Mouse (Mus musculus) intestine, postnatal 0 days (tissue): ENCODE results near the gene Rplp1. TPM values are rescaled to one million over a fixed set of nuclear protein-coding genes. Genes with fewer than 3 reads are reported as not detected.

Experiments
- ATAC-seq: fragments of 200-750 bp; cut with Nextera tagmentation; 2 replicates; pipeline ENCODE4 v1.8.0; 2017; ENCODE audit warnings: mild to moderate bottlenecking, moderate TSS enrichment, moderate library complexity
- H3K27ac ChIP-seq: fragments of 300-500 bp; sonication (generic); 2 replicates; pipeline ENCODE4 v1.5.1; 2014; ENCODE audit warnings: mild to moderate bottlenecking, low read depth, low read length, moderate library complexity
- H3K27me3 ChIP-seq: fragments of 300-500 bp; sonication (generic); replicated peaks from 2 replicates; pipeline ENCODE4 v1.6.1; 2014; ENCODE audit warnings: low read length, mixed read lengths; ENCODE audit not compliant: control insufficient read depth, insufficient read depth
- H3K36me3 ChIP-seq: fragments of 300-500 bp; sonication (generic); 2 replicates; pipeline ENCODE4 v1.6.1; 2014; ENCODE audit warnings: mild to moderate bottlenecking, moderate library complexity; ENCODE audit not compliant: control insufficient read depth, insufficient read depth
- H3K4me1 ChIP-seq: fragments of 300-500 bp; sonication (generic); replicated peaks from 2 replicates; pipeline ENCODE4 v1.6.1; 2014; ENCODE audit warnings: antibody characterized with exemption, low read length, mixed read lengths; ENCODE audit not compliant: control insufficient read depth, insufficient read depth
- H3K4me2 ChIP-seq: fragments of 300-500 bp; sonication (generic); replicated peaks from 2 replicates; pipeline ENCODE4 v1.6.1; 2014; ENCODE audit warnings: low read depth, mild to moderate bottlenecking, moderate library complexity
- H3K4me3 ChIP-seq: fragments of 300-500 bp; sonication (generic); 2 replicates; pipeline ENCODE4 v1.5.1; 2014; ENCODE audit warnings: low read depth, low read length
- H3K9ac ChIP-seq: fragments of 300-500 bp; sonication (generic); 2 replicates; pipeline ENCODE4 v1.6.1; 2014; ENCODE audit warnings: mild to moderate bottlenecking, low read depth, low read length
- H3K9me3 ChIP-seq: fragments of 300-500 bp; sonication (generic); 2 replicates; pipeline ENCODE4 v1.6.1; 2016; ENCODE audit warnings: mixed run types; ENCODE audit not compliant: control insufficient read depth
- CTCF ChIP-seq: sonication (generic); IDR thresholded peaks from 2 replicates; pipeline ENCODE4 v1.5.1; 2016; ENCODE audit warnings: low read depth, mild to moderate bottlenecking, control low read depth, antibody characterized with exemption, moderate library complexity
- WGBS: fragments of 180-500 bp; shearing (Covaris S2); extraction: QIAGEN DNeasy Blood & Tissue Kit; methylation state at CpG from one replicate; pipeline ENCODE4 v1.1.7; 2014; 5-methylcytosine and 5-hydroxymethylcytosine counted together
- polyA plus RNA-seq: library from polyadenylated mRNA; unstranded; fragments of >200 nt; fragmentation: Nextera tagmentation; extraction: Ambion mirVana; gene quantifications from 2 replicates; pipeline ENCODE4 v1.2.1, GENCODE M21; 2015

Gene Rplp1
- polyA plus RNA-seq, 1 experiment from 2014 or later, result 1,118 TPM

DNA sequence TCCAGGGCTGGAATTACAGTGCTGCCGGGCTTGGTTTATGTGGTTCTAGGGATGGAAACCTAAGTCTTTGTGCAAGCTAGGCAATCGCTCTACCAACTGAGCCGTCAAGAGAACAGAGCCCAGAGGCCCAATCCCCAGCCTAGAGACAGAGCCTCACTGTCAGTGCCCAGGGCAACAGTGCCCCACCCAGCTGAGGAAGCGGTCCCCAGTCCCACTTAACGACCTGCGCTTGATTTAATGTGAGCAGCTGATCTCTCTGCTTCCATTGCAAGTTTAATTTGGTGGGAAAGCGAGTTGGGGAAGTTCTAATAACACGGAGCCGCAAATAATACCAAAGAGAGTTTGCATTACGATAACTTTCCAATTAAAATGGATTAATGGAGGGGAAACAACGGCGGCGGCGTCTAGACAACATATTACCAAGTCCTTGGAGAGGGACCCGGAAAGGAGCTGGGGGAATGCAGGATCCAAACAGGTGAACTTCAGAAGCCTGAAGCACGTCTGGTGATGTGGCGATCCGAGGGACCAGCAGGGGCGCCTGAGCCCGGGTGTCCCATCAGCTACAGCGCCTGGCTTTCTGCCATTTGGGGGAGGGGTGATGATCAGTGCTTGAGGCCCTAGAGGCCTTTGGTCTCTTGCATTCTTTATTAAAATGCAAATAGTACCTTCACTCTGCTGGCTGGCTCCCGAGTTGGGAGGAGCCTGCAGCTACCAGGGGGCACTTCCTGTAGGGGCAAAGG, 36.8 kb downstream of the Rplp1 start:
- no peak for ATAC-seq
- Histone ChIP-seq H3K9me3 (no peaks in the 10 kb centered on the region), H3K27me3 (no peaks in the 10 kb centered on the region; the same call in 1 of the 2 replicates), H3K27ac (no peak overlapping the region), H3K4me3 (no peak overlapping the region), H3K36me3 (no peaks in the 10 kb centered on the region), H3K4me2 (no peak overlapping the region), H3K4me1 (0 out of 2 replicates have a peak, but pooled peaks cover 3% of the 10 kb centered on the region), H3K9ac (no peak overlapping the region)
- 44% methylated on average over 22 of the region's 22 CpGs for WGBS
- TF ChIP-seq CTCF, result peak; percentile 24; the same call in 1 of the 2 replicates

DNA sequence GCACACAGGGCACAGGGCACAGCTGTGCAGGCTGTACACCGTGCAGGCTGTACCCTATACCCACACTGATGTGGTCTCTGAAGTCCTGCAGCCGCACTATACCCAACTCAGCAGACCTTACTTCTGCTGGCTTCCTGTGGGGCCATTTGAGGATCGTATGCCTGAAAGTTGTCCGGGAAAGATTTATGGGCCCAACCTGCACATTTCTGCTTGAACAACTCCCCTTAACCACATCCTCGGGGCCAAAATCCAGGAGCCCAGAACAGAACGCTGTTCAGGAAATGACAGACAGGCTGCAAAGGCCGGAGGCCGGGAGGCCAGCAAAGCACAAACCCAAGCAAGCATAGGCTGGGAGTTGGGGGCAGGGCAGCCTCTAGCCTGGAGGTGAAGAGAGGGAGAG, 41.0 kb downstream of the Rplp1 start:
- Histone ChIP-seq H3K36me3 (no peaks in the 10 kb centered on the region), H3K9ac (no peak overlapping the region), H3K27me3 (no peaks in the 10 kb centered on the region; the same call in 1 of the 2 replicates), H3K9me3 (no peaks in the 10 kb centered on the region), H3K27ac (no peak overlapping the region), H3K4me1 (0 out of 2 replicates have a peak, but pooled peaks cover 3% of the 10 kb centered on the region), H3K4me2 (no peak overlapping the region), H3K4me3 (no peak overlapping the region)
- TF ChIP-seq CTCF, result no peak
- 27% methylated on average over 8 of the region's 8 CpGs for WGBS
- ATAC-seq, result no peak

DNA sequence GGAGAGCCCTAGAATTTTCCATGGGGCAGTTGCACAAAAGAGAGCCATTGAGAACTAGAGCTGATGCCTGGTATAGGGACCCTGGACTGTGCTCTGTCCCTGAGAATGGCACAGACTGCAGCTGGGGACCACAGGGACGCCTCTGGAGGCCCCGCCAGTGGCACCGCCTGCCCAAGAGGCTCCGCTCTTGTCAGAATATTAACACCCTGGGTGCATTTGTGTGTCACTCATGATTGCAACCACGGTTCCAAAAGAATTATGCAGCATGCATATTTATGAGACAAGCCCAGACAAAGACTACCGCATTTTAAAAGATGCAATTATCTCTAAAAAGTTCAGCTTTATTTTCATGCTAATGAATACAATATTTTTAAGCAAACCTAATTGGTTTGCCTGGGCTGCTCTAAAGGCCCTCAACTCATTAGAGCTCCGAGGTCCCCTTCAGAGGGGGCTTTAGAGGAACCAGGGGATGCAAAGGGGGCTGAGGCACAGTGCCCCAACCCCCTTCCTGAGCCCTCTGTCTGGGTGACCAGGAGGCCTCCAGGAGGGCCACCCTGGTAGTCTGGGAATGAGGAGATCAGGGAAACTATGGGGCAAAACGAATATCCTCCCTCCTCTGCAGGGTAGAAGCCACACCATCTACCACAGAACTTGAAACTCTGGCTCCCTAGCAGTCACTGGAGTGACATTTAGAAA, 41.9 kb downstream of the Rplp1 start:
- H3K4me3 ChIP-seq, result no peak overlapping the region
- ATAC-seq, result no peak
- no peaks in the 10 kb centered on the region for H3K4me1 ChIP-seq
- H3K9ac ChIP-seq, result no peak overlapping the region
- WGBS, result 87% methylated on average over 8 of the region's 8 CpGs
- H3K27me3 ChIP-seq, result no peaks in the 10 kb centered on the region
- no peak overlapping the region for H3K4me2 ChIP-seq
- no peak for TF ChIP-seq CTCF
- H3K9me3 ChIP-seq, result no peaks in the 10 kb centered on the region
- no peak overlapping the region for H3K27ac ChIP-seq
- H3K36me3 ChIP-seq, result no peaks in the 10 kb centered on the region

DNA sequence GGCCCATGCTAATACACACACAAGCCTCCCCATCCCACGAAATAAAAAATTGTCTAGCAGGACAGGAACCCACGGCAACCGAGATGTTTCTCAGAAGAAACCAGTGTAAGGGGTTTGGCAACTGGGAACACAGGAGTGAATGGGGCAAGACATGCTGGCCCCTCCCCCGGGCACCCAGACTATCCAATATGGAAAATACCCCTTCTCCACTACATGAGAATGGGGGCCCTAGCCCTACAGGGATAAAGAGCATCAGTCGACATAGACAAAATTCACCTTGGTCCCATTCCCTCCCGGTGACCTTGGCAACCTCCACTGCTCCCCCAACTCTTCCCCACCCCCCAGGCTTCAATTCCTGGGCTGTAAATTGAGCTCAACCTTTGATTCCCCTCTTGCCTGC, 42.5 kb downstream of the Rplp1 start:
- no peak for TF ChIP-seq CTCF
- Histone ChIP-seq H3K4me1 (no peaks in the 10 kb centered on the region), H3K9ac (no peak overlapping the region), H3K9me3 (no peaks in the 10 kb centered on the region), H3K4me2 (no peak overlapping the region), H3K36me3 (no peaks in the 10 kb centered on the region), H3K27ac (no peak overlapping the region), H3K27me3 (no peaks in the 10 kb centered on the region), H3K4me3 (no peak overlapping the region)
- no peak for ATAC-seq
- WGBS, result 89% methylated on average over 6 of the region's 6 CpGs

DNA sequence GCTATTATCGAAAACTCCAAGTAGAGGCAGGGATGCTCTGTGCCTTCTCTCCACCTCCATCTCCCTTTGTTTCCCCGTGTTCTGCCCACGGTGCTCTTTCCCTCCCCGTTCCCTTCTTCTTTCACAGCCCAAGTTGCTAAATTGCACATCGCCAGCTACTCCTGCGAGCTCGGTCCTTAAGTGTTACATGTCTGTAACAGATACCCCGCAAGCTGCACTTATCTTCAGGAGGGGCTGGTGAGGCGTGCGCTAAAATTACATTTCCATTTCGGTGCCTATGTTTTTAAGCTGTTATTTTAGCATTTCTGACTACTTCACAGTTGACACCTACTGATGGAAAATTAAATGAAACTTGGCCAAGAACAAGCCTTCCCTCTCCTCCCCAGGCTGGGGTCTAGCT, 46.7 kb downstream of the Rplp1 start:
- WGBS, result 81% methylated on average over 11 of the region's 11 CpGs
- TF ChIP-seq CTCF, result no peak

More for the DNA sequence above, 46.7 kb downstream of the Rplp1 start:
- Histone ChIP-seq H3K9me3 (no peaks in the 10 kb centered on the region), H3K4me3 (no peak overlapping the region), H3K36me3 (no peaks in the 10 kb centered on the region), H3K27me3 (no peaks in the 10 kb centered on the region), H3K4me1 (no peaks in the 10 kb centered on the region), H3K4me2 (no peak overlapping the region), H3K9ac (no peak overlapping the region), H3K27ac (no peak overlapping the region)
- no peak for ATAC-seq

Other genes with a start within 250 kb of the Rplp1 start
- 14.8 and 16.2 TPM in 2 replicates for gene Kif23, start 32.2 kb upstream of the Rplp1 start, polyA plus RNA-seq
- 2.1 and 5.1 TPM in 2 replicates for gene Paqr5, start 112.3 kb upstream of the Rplp1 start, polyA plus RNA-seq
- gene Glce, start 208.1 kb upstream of the Rplp1 start, polyA plus RNA-seq, result 8.1 and 10.9 TPM in 2 replicates